Mouse (Mus musculus): ENCODE results near the gene Tmem131. TPM values are rescaled to one million over a fixed set of nuclear protein-coding genes. Genes with fewer than 3 reads are reported as not detected.

Tmem131 gene
- total and polyA plus RNA-seq, 3 experiments: 9.7 to 39.9 (median 11.5) TPM

DNA sequence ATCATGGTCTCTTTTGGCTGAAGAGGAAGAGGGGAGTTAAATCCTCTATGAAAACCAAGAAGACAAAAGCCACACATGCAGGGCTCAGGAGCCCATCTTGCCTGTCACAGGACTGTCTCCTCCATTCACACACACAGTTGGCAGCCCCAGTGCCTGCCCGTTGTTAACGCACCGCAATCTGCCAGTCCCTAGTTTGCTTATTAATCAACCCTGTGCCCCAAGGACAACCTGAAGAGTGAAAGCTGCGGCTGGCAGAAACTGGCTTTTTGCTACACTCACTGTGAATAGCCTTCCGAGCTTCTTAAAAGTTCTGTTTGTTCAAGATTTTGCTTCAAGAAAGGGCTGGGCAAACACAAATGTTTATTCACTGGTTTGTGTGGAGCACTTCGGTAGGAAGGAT lies 50.3 kb downstream of the Tmem131 start:
- H3K4me3 ChIP-seq (replicated peaks in 1 of 3; ENCODE audit: low read depth in 2 of 3, low read length in 2 of 3, poor library complexity in 1 of 3): no peak overlapping the region
- no peak overlapping the region for H3K4me2 ChIP-seq (ENCODE audit: insufficient read depth, low read depth, poor library complexity, severe bottlenecking)
- dilution Hi-C loops (cut with MboI; ENCODE audit: extremely low pct_ligation_motif_present, extremely low pct_unique_long_range_greater_than_20kb, low sequenced_read_pairs) (no loop called here), in situ Hi-C loops (cut with MboI; ENCODE audit: low pct_ligation_motif_present, low pct_unique_long_range_greater_than_20kb, low sequenced_read_pairs) (no loop called here)
- H3K9ac ChIP-seq (ENCODE audit: insufficient read depth, low read depth): no peak overlapping the region
- DNase-seq (ENCODE audit: extremely low read depth): no peak
- peaks cover under 1 to 9% of the 10 kb centered on the region in 2 experiments for H3K36me3 ChIP-seq (replicated peaks in 1 of 2; ENCODE audit: control insufficient read depth in 1 of 2, insufficient read depth in 1 of 2, low read length in 1 of 2)
- TF ChIP-seq TBP (conservative IDR thresholded peaks at IDR 0.05; ENCODE audit: low read depth, low read length) (no peak), ZC3H11A (IDR thresholded peaks at IDR 0.05; ENCODE audit: low read depth, low read length) (no peak), MEF2A (IDR thresholded peaks at IDR 0.05; ENCODE audit: borderline replicate concordance, low read depth, low read length) (no peak), PAX5 (IDR thresholded peaks at IDR 0.05; ENCODE audit: low read length) (no peak), RCOR1 (conservative IDR thresholded peaks at IDR 0.05; ENCODE audit: low read depth, low read length) (no peak), JUND (conservative IDR thresholded peaks at IDR 0.05; ENCODE audit: low read depth, low read length) (no peak), CHD2 (IDR thresholded peaks at IDR 0.05; ENCODE audit: low read length) (no peak), ZKSCAN1 (IDR thresholded peaks at IDR 0.05; ENCODE audit: borderline replicate concordance, low read depth, low read length) (no peak), ELF1 (IDR thresholded peaks at IDR 0.05; ENCODE audit: low read depth, low read length) (no peak), GABPA (IDR thresholded peaks at IDR 0.05; ENCODE audit: insufficient replicate concordance, low read depth, low read length) (no peak), MXI1 (IDR thresholded peaks at IDR 0.05; ENCODE audit: low read depth, low read length) (no peak)
- H3K4me1 ChIP-seq (ENCODE audit: control insufficient read depth in 1 of 2, insufficient read depth in 2 of 2): peaks cover 0 to 14% of the 10 kb centered on the region in 2 experiments; a peak in 2 of 4 replicates
- H3K79me2 ChIP-seq (replicated peaks; ENCODE audit: control insufficient read depth, extremely low read depth, insufficient read depth, poor library complexity, severe bottlenecking): no peaks in the 10 kb centered on the region; the same call in 1 of the 2 replicates
- no peaks in the 10 kb centered on the region for H3K27me3 ChIP-seq (replicated peaks)
- H3K27ac ChIP-seq (ENCODE audit: insufficient read depth, low read depth): no peak overlapping the region
- H3K9me3 ChIP-seq (replicated peaks; ENCODE audit: low read length): no peaks in the 10 kb centered on the region

- dilution Hi-C loops (cut with MboI; ENCODE audit: extremely low pct_ligation_motif_present, extremely low pct_unique_long_range_greater_than_20kb, low sequenced_read_pairs): no loop called here
- Histone ChIP-seq H3K9me3 (replicated peaks; ENCODE audit: low read length) (no peaks in the 10 kb centered on the region), H3K4me3 (replicated peaks in 1 of 3; ENCODE audit: low read depth in 2 of 3, low read length in 2 of 3, poor library complexity in 1 of 3) (no peak overlapping the region), H3K9ac (ENCODE audit: insufficient read depth, low read depth) (no peak overlapping the region), H3K27me3 (replicated peaks) (no peaks in the 10 kb centered on the region), H3K79me2 (replicated peaks; ENCODE audit: control insufficient read depth, extremely low read depth, insufficient read depth, poor library complexity, severe bottlenecking) (no peaks in the 10 kb centered on the region; the same call in 1 of the 2 replicates), H3K36me3 (replicated peaks in 1 of 2; ENCODE audit: control insufficient read depth in 1 of 2, insufficient read depth in 1 of 2, low read length in 1 of 2) (peaks cover 3 to 13% of the 10 kb centered on the region in 2 experiments), H3K27ac (ENCODE audit: insufficient read depth, low read depth) (no peak overlapping the region), H3K4me1 (ENCODE audit: control insufficient read depth in 1 of 2, insufficient read depth in 2 of 2) (peaks cover 0 to 17% of the 10 kb centered on the region in 2 experiments; a peak in 3 of 4 replicates), H3K4me2 (ENCODE audit: insufficient read depth, low read depth, poor library complexity, severe bottlenecking) (no peak overlapping the region)
- DNase-seq (ENCODE audit: extremely low read depth): no peak
- in situ Hi-C loops (cut with MboI; ENCODE audit: low pct_ligation_motif_present, low pct_unique_long_range_greater_than_20kb, low sequenced_read_pairs): no loop called here
- TF ChIP-seq MXI1 (IDR thresholded peaks at IDR 0.05; ENCODE audit: low read depth, low read length) (no peak), MYC (IDR thresholded peaks at IDR 0.05; ENCODE audit: low read depth, low read length) (no peak), EP300 (IDR thresholded peaks at IDR 0.05; ENCODE audit: low read length) (no peak)
These were observed 51.0 kb downstream of the Tmem131 start for GRCm38 (mm10) chr1:36892461-36892860.

DNA sequence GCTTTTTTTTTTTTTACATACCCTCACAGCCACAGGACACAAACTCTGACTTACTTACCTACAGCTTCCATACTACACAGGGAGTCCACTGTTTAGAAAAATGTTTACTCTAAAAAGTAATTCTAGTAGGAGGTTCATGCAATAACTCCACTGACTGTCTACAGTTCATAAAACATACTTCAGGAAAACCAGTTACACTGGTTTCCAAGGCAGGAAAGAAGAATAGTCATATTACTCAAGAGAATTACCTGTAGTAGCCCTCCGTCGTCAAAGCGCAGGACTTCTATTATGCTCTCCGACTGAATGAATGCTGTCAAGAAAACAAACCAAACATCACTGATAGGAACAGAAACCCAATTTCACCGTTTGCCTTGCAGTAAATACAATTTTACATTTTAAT lies 54.5 kb downstream of the Tmem131 start:
- dilution Hi-C loops (cut with MboI; ENCODE audit: extremely low pct_ligation_motif_present, extremely low pct_unique_long_range_greater_than_20kb, low sequenced_read_pairs): no loop called here
- no peaks in the 10 kb centered on the region; the same call in 1 of the 2 replicates for H3K79me2 ChIP-seq (replicated peaks; ENCODE audit: control insufficient read depth, extremely low read depth, insufficient read depth, poor library complexity, severe bottlenecking)
- TF ChIP-seq POLR2AphosphoS2 (IDR thresholded peaks at IDR 0.05; ENCODE audit: low read depth, low read length): no peak
- TF ChIP-seq CHD2 (IDR thresholded peaks at IDR 0.05; ENCODE audit: low read length): no peak
- no peak for TF ChIP-seq HCFC1 (IDR thresholded peaks at IDR 0.05; ENCODE audit: low read depth, low read length)
- TF ChIP-seq BHLHE40 (IDR thresholded peaks at IDR 0.05; ENCODE audit: low read depth, low read length): no peak
- TF ChIP-seq MXI1 (IDR thresholded peaks at IDR 0.05; ENCODE audit: low read depth, low read length): no peak
- TF ChIP-seq TCF12 (IDR thresholded peaks at IDR 0.05; ENCODE audit: low read depth, low read length): no peak
- no peak for TF ChIP-seq CTCF (conservative IDR thresholded peaks at IDR 0.05 in 1 of 2, IDR thresholded peaks at IDR 0.05 in 1 of 2; ENCODE audit: low read depth in 2 of 2, low read length in 2 of 2)
- no peak for TF ChIP-seq RCOR1 (conservative IDR thresholded peaks at IDR 0.05; ENCODE audit: low read depth, low read length)
- no peak for TF ChIP-seq CHD1 (IDR thresholded peaks at IDR 0.05; ENCODE audit: low read depth, low read length)
- no peak for TF ChIP-seq EP300 (IDR thresholded peaks at IDR 0.05; ENCODE audit: low read length)
- TF ChIP-seq PAX5 (IDR thresholded peaks at IDR 0.05; ENCODE audit: low read length): no peak
- TF ChIP-seq ZC3H11A (IDR thresholded peaks at IDR 0.05; ENCODE audit: low read depth, low read length): no peak
- TF ChIP-seq MYC (IDR thresholded peaks at IDR 0.05; ENCODE audit: low read depth, low read length): no peak
- no peak for TF ChIP-seq E2F4 (IDR thresholded peaks at IDR 0.05; ENCODE audit: insufficient replicate concordance, low read depth, low read length)
- no peak for TF ChIP-seq GABPA (IDR thresholded peaks at IDR 0.05; ENCODE audit: insufficient replicate concordance, low read depth, low read length)
- no peak for TF ChIP-seq TBP (conservative IDR thresholded peaks at IDR 0.05; ENCODE audit: low read depth, low read length)
- TF ChIP-seq USF2 (conservative IDR thresholded peaks at IDR 0.05; ENCODE audit: low read depth, low read length): no peak
- TF ChIP-seq MEF2A (IDR thresholded peaks at IDR 0.05; ENCODE audit: borderline replicate concordance, low read depth, low read length): no peak
- no peak for TF ChIP-seq SIN3A (IDR thresholded peaks at IDR 0.05; ENCODE audit: low read length)
- no peak overlapping the region for H3K4me2 ChIP-seq (ENCODE audit: insufficient read depth, low read depth, poor library complexity, severe bottlenecking)
- in situ Hi-C loops (cut with MboI; ENCODE audit: low pct_ligation_motif_present, low pct_unique_long_range_greater_than_20kb, low sequenced_read_pairs): no loop called here
- no peak for DNase-seq (ENCODE audit: extremely low read depth)
- H3K9me3 ChIP-seq (replicated peaks; ENCODE audit: low read length): no peaks in the 10 kb centered on the region
- H3K27me3 ChIP-seq (replicated peaks): no peaks in the 10 kb centered on the region
- no peak overlapping the region for H3K4me3 ChIP-seq (replicated peaks in 1 of 3; ENCODE audit: low read depth in 2 of 3, low read length in 2 of 3, poor library complexity in 1 of 3)
- peaks cover 3 to 28% of the 10 kb centered on the region in 2 experiments for H3K36me3 ChIP-seq (replicated peaks in 1 of 2; ENCODE audit: control insufficient read depth in 1 of 2, insufficient read depth in 1 of 2, low read length in 1 of 2)
- H3K9ac ChIP-seq (ENCODE audit: insufficient read depth, low read depth): no peak overlapping the region
- peaks cover 11 to 48% of the 10 kb centered on the region in 2 experiments for H3K4me1 ChIP-seq (ENCODE audit: control insufficient read depth in 1 of 2, insufficient read depth in 2 of 2)
- no peak overlapping the region for H3K27ac ChIP-seq (ENCODE audit: insufficient read depth, low read depth)

Measured in CH12.LX (cell line).